Mouse (Mus musculus): ENCODE measurements at regions not wholly inside any gene's neighbourhood (a gene's known extent, or its start where the extent isn't known, plus 50 kb on each side); places are given as distances from the start of the nearest gene placed in this dataset.

- ChIA-PET POLR2A (no interaction called here), CTCF (no interaction called here)
- no peaks in the 10 kb centered on the region for H3K27me3 ChIP-seq
- no peak for ATAC-seq
- in situ Hi-C loops (cut with MboI; ENCODE audit: low pct_unique_long_range_greater_than_20kb), result no loop called here
- TF ChIP-seq CTCF (IDR thresholded peaks at IDR 0.05), result no peak
- no peak for DNase-seq (ENCODE audit: low read depth, low spot score)
Measured at GRCm38 (mm10) chr10:123997260-123997659, 733.5 kb downstream of the Fam19a2 start.

DNA sequence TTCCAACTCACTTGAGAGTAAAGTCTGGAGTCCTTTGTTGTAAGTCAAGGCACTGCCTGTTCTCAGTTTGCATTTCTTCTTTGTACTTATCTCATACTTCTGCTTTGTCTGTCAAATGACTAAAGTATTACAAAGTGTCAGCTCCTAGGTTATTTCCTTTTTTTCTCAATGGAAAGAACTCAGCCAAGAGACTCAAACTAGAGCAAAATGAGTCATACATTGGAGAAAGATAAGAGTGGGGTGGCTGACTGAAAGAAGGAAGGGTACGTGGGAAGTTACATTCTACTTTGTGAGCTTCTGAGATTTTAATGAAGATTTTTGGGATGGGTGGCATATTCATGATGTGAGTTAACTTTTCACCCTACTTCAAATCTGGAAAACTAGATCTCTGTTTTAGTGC lies 735.2 kb downstream of the Fam19a2 start:
- in situ Hi-C loops (cut with MboI; ENCODE audit: low pct_unique_long_range_greater_than_20kb), result no loop called here
- TF ChIP-seq CTCF (IDR thresholded peaks at IDR 0.05), result no peak
- ChIA-PET CTCF (no interaction called here), POLR2A (no interaction called here)
- ATAC-seq, result no peak
- no peaks in the 10 kb centered on the region for H3K27me3 ChIP-seq
- DNase-seq (ENCODE audit: low read depth, low spot score), result no peak

DNA sequence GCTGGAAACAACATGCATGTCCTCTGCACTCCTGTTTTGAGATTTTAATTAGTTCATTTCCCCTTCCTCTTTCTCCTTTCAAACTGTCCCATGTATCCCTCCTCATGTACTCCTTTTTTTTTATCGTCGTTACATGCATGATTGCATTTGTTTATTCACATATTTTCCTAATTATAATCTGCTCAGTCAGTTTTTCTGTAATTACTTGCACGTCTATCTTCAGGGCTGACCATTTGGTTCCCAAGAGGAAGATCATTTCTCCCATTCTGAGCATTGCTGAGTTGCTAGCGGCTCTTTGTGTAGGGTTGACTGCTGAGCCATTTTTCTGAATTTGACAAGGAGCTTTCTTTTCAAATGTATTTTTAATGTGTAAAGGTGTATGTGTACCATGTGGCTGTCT lies 781.2 kb downstream of the Fam19a2 start:
- CTCF ChIA-PET, result no interaction called here
- no peak for DNase-seq (ENCODE audit: low read depth, low spot score)

GRCm38 (mm10) chr10:124045791-124046190 lies 782.0 kb downstream of the Fam19a2 start:
- CTCF ChIA-PET, result no interaction called here
- ATAC-seq (no peak), DNase-seq (ENCODE audit: low read depth, low spot score) (no peak)
- in situ Hi-C loops (cut with MboI; ENCODE audit: low pct_unique_long_range_greater_than_20kb), result no loop called here
- no peak for TF ChIP-seq CTCF (IDR thresholded peaks at IDR 0.05)
- H3K27me3 ChIP-seq, result no peaks in the 10 kb centered on the region
- POLR2A ChIA-PET, result no interaction called here

More for the DNA sequence above, 781.2 kb downstream of the Fam19a2 start:
- in situ Hi-C loops (cut with MboI; ENCODE audit: low pct_unique_long_range_greater_than_20kb), result no loop called here
- no peak for TF ChIP-seq CTCF (IDR thresholded peaks at IDR 0.05)
- H3K27me3 ChIP-seq, result no peaks in the 10 kb centered on the region
- ATAC-seq, result no peak
- POLR2A ChIA-PET, result no interaction called here

DNA sequence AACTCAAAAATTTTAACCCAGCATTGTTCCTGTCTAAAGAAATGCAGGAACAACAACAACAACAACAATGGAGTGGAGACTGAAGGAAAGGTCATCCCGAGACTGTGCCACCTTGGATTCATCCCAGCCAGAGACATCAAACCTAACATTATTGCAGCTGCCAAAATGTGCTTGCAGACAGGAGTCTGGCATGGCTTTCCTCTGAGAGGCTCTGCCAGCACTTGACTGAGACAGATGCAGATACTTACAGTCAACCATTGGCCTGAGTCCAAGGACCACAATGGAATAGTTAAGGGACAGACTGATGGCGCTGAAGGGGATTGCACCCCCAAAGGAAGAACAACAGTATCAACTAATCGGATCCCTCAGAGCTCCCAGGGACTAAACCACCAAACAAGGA lies 819.0 kb downstream of the Fam19a2 start:
- no peak for ATAC-seq
- DNase-seq (ENCODE audit: low read depth, low spot score), result no peak

DNA sequence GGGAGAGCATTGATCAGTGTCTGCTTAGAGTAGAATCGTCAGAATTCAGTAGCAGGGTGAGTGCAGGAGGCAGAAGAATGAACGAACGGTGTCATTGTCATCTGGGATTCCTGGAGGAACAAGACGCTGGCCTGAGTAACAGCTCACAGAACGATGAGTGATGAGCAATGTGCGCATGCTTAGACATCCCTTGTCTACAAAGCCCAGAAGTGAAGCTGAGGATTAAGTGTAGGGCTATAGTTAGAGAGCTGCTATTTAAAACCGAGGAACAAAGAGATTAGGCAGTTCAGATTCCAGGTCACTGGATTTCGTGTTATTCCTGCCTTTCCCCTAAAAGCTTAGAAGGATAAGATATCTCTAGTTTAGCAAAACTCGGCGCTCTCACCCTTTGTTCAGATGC lies 826.8 kb downstream of the Fam19a2 start:
- in situ Hi-C loops (cut with MboI; ENCODE audit: low pct_unique_long_range_greater_than_20kb), result no loop called here
- DNase-seq (ENCODE audit: low read depth, low spot score) (no peak), ATAC-seq (no peak)
- H3K27me3 ChIP-seq, result no peaks in the 10 kb centered on the region
- TF ChIP-seq CTCF (IDR thresholded peaks at IDR 0.05), result no peak
- POLR2A ChIA-PET, result no interaction called here
- CTCF ChIA-PET, result no interaction called here

More for the DNA sequence above, 819.0 kb downstream of the Fam19a2 start:
- CTCF ChIA-PET, result no interaction called here
- TF ChIP-seq CTCF (IDR thresholded peaks at IDR 0.05), result no peak
- in situ Hi-C loops (cut with MboI; ENCODE audit: low pct_unique_long_range_greater_than_20kb), result no loop called here
- H3K27me3 ChIP-seq, result no peaks in the 10 kb centered on the region
- POLR2A ChIA-PET, result no interaction called here

DNA sequence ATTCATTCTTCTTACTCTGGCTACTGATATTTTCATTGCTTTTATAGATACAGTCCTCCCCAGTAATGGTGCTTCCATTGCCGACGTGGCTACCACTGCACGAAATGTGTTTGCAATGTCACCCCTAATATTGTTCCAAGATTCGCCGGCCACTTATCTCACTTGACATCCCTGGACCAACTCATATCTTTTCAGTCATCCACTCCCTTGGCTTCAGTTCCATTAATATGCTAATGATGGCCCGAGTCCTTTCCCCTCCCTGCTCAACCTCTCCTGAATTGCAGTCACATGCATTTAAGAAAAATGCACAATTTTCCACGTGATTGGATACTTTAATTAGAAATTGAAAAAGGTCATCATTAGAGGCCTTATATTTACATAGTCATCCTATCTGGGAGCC lies 827.6 kb downstream of the Fam19a2 start:
- no peak for TF ChIP-seq CTCF (IDR thresholded peaks at IDR 0.05)
- DNase-seq (ENCODE audit: low read depth, low spot score) (no peak), ATAC-seq (no peak)
- CTCF ChIA-PET, result no interaction called here
- in situ Hi-C loops (cut with MboI; ENCODE audit: low pct_unique_long_range_greater_than_20kb), result no loop called here
- no peaks in the 10 kb centered on the region for H3K27me3 ChIP-seq
- POLR2A ChIA-PET, result no interaction called here

GRCm38 (mm10) chr10:124119585-124119984 lies 855.8 kb downstream of the Fam19a2 start:
- CTCF ChIA-PET, result no interaction called here
- POLR2A ChIA-PET, result no interaction called here
- ATAC-seq, result no peak
- DNase-seq (ENCODE audit: low read depth, low spot score), result no peak
- TF ChIP-seq CTCF (IDR thresholded peaks at IDR 0.05), result no peak
- in situ Hi-C loops (cut with MboI; ENCODE audit: low pct_unique_long_range_greater_than_20kb), result no loop called here
- H3K27me3 ChIP-seq, result no peaks in the 10 kb centered on the region

DNA sequence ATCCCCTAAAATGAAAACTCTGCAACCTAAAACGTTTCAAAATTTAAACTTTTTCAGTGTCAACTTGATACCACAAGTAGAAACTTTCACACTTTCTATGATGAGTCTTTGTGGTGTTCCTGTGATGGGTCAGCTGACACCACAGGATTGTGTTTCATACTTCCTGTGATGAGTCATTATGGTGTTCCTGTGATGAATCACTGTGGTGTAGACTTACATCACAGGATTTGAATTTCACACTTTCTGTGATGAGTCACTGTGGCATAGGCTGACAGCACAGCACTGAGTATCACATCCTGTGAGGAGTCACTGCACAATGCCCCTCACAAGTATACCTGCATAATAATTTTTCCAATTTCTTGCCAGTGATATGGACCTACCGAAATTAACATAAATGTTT lies 874.7 kb downstream of the Fam19a2 start:
- peak; percentile 48 for DNase-seq (ENCODE audit: low read depth, low spot score)
- POLR2A ChIA-PET, result no interaction called here
- no peaks in the 10 kb centered on the region for H3K27me3 ChIP-seq
- CTCF ChIA-PET, result no interaction called here
- no peak for TF ChIP-seq CTCF (IDR thresholded peaks at IDR 0.05)
- in situ Hi-C loops (cut with MboI; ENCODE audit: low pct_unique_long_range_greater_than_20kb), result no loop called here
- peak; percentile 97 for ATAC-seq

DNA sequence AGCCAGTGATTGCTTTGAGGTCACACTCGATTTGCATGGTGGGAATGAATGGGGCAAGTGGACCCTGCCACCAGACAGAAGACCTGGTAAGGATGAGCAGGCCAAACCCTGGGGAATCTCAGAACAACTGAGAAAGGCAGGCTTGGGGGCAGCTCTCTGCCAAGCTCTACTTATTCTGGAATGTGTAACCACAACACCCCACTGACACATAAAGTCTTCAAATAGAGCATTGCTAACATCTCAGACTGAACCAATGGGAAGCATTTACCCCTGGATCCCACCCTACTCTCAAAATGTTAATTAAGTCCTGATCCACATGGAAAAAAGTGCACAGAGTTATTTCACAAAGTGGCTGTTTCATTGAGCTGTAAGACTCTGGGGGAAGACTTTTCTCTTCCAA lies 878.5 kb downstream of the Fam19a2 start:
- CTCF ChIA-PET, result no interaction called here
- POLR2A ChIA-PET, result interaction anchor here (0.6 kb wide), 1 partner anchor 735 kb away, joined by 3 read pairs; no protein-coding TSS in a partner anchor
- in situ Hi-C loops (cut with MboI; ENCODE audit: low pct_unique_long_range_greater_than_20kb), result no loop called here
- H3K27me3 ChIP-seq, result no peaks in the 10 kb centered on the region
- TF ChIP-seq CTCF (IDR thresholded peaks at IDR 0.05), result no peak
- DNase-seq (ENCODE audit: low read depth, low spot score) (peak; percentile 13), ATAC-seq (peak; percentile 62)

DNA sequence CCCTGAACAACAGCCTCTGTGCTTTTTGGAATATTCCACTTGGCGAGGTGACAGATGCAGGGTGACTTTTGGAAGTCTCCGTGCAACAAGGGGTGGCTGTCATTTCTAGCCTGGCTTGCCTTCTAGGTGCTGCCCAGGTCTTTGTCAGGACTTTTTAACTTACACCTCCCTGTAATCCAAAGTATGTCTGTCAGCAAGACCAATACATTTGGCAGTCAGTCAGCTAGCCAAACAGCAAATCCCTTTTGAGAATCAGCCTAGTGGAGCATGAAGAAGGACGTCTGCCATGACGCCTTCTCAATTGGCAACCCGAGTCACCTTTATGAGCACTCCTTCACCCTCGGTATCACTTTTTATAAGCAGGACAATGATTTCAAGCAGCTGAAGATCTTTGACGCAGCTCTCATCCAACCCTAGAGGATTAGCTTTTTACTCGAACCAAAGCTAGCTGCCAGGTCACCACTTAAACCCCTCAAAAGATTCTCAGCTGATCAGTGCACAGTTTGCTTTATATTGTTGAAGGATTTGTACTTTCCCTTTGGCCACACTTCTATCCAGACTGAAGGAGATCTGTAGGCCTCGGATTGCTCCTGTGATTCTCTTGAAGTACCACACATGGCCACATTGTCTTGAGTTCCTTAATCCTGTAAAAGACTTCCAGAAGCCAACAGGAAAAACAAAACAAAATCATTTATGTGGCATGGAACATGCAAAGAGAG lies 883.1 kb downstream of the Fam19a2 start:
- no peak for ATAC-seq
- no peak for DNase-seq (ENCODE audit: low read depth, low spot score)
- no peaks in the 10 kb centered on the region for H3K27me3 ChIP-seq
- CTCF ChIA-PET, result no interaction called here
- no peak for TF ChIP-seq CTCF (IDR thresholded peaks at IDR 0.05)
- POLR2A ChIA-PET, result no interaction called here
- in situ Hi-C loops (cut with MboI; ENCODE audit: low pct_unique_long_range_greater_than_20kb), result no loop called here

- ChIA-PET POLR2A (no interaction called here), CTCF (no interaction called here)
- ATAC-seq (no peak), DNase-seq (ENCODE audit: low read depth, low spot score) (no peak)
- in situ Hi-C loops (cut with MboI; ENCODE audit: low pct_unique_long_range_greater_than_20kb), result no loop called here
- TF ChIP-seq CTCF (IDR thresholded peaks at IDR 0.05), result no peak
- H3K27me3 ChIP-seq, result no peaks in the 10 kb centered on the region
Measured at GRCm38 (mm10) chr10:124163441-124163840, 899.6 kb downstream of the Fam19a2 start.

Measured in Patski (cell line).